Mouse (Mus musculus) brain, embryonic 14.5 days (tissue): ENCODE data around the gene Tmem19. TPM values are rescaled to one million over a fixed set of nuclear protein-coding genes. Genes with fewer than 3 reads are reported as not detected.

Source experiments
- DNase-seq: peaks from one replicate; pipeline ENCODE4 v3.0.0-alpha.2; 2011; ENCODE audit warnings: low read depth
- CTCF ChIP-seq: fragments of 200-500 bp; IDR thresholded peaks from 2 replicates; pipeline ENCODE4 v1.5.1; 2012; ENCODE audit warnings: inconsistent platforms, mild to moderate bottlenecking, moderate library complexity, borderline replicate concordance; ENCODE audit not compliant: insufficient read depth, insufficient read length; ENCODE audit errors: extremely low read depth
- POLR2A ChIP-seq: fragments of 200-500 bp; IDR thresholded peaks from 2 replicates; pipeline ENCODE4 v1.6.1; 2012; ENCODE audit warnings: mild to moderate bottlenecking, inconsistent platforms, borderline replicate concordance; ENCODE audit not compliant: poor library complexity, insufficient read depth, insufficient read length, severe bottlenecking; ENCODE audit errors: extremely low read depth
- polyA plus RNA-seq: library from polyadenylated mRNA; depleted of rRNA; stranded (reverse); fragments of >200 nt; gene quantifications from 2 replicates; pipeline ENCODE4 v1.2.3, GENCODE M21; 2012

Gene Tmem19
- polyA plus RNA-seq, 1 experiment, result 32.6 TPM

DNA sequence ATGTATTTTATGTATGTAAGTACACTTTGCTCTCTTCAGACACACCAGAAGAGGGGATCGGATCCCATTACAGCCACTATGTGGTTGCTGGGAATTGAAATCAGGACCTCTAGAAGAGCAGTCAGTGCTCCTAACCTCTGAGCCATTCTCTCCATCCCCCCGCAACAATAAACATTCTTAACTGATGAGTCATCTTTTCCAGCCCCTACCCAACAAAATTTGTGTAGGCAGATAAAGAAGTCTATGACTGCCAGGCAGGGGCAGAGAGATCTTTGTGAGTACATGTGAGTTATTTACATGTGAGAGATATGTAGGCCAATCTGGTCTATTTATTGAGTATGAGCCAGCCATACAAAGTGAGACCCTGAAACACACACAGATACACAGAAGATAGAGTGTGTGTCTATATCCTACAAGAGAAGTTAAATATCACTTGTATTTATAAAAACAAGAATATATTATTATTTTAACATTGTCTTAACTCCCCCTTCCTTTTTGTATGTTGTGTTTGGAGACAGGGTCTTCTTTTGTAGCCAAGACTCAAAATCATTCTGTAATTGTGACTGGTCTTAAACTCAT, 19.3 kb upstream of the Tmem19 start:
- peak; percentile 8 for DNase-seq
- TF ChIP-seq POLR2A (no peak), CTCF (no peak)

- TF ChIP-seq POLR2A, result no peak
- peak; percentile 5 for DNase-seq
Measured at GRCm38 (mm10) chr10:115363151-115363550, 850 bp upstream of the Tmem19 start.

DNA sequence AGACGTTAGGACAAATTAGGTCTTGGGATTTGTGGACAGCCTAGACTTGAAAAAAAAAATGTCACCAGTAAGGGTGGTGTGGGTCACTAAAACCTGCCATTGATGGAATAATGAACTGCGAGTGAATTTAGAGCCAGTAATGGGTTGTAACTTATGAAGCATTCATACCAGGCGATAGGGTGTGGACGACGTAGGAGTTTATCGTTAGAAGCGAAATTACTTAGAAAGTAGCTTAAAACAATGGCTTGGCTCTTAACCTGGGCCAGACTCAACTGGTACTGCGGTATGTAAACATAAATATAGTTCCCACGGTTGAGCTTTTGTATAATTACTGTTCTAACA, 293 bp upstream of the Tmem19 start:
- TF ChIP-seq CTCF, result no peak
- no peak for TF ChIP-seq POLR2A
- no peak for DNase-seq

DNA sequence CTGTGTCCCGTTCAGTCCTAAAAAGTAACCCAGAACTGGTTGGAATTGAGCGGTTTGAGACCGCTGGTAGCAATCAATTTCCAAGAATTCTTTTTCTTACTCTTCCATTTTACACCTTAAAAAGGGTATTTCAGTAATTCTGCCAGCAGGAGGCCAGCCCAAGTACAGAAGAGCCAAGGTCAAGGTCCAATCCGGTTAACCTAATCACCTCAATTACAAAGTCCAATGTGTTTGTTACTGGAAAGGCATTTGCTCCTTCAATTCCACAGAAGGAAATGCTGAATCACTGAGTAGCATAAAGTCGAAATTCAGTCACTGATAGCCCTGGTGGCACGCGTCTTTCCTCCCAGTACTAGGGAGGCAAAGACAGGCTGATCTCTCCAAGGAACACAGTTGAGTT, 3.2 kb downstream of the Tmem19 start:
- TF ChIP-seq POLR2A (no peak), CTCF (no peak)
- DNase-seq, result no peak

DNA sequence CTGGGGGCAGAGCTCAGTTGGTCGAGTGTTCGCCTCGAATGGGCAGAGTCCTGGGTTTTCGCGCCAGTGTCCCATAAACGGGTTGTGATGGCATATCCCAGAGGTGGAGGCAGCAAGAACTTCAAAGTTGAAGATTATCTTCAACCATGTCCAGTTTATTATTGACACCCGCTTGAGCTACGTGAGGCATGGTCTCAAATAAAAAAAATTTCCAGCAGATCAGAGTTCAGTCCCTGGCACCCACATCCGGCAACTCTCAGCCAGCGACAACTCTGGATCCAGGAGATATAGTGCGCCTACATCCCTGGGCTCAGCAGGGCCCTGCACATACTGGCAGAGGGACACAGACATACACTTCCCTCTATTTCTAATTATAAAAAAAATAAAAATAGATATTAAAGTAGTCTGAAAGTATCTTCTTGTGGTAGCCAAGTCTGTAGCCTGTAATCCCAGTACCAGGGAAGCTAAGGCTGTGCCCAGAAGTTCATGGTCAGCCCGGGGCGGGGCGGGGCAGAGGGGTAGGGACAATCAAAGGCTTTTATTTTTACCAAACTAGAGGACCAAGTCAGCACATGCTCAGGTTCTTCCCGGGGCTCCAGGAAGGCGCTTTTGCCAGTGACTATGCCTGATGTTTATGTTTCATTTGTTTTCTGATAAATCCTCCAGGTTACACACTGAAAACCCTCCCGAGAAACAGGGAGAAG, 3.9 kb downstream of the Tmem19 start:
- DNase-seq, result no peak
- TF ChIP-seq POLR2A, result no peak
- TF ChIP-seq CTCF, result no peak

DNA sequence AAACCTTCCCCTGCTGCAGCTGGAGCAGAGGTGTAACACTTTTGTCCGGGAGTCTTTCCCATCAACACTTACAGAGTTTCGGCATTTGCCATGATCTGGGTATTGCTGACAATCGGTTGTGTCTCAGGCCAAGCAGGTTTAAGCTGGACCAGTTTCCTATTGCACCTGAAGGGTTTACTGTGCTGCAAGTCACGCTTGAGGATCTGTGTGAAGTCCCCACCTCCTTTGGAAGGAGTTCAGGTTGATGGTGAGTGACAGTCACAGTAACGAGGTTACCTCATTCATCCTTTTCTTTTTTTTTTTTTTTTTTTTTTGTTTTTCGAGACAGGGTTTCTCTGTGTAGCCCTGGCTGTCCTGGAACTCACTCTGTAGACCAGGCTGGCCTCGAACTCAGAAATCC, 6.2 kb downstream of the Tmem19 start:
- TF ChIP-seq CTCF (no peak), POLR2A (no peak)
- DNase-seq, result no peak

- TF ChIP-seq POLR2A, result no peak
- no peak for TF ChIP-seq CTCF
- no peak for DNase-seq
Measured at GRCm38 (mm10) chr10:115355016-115355415, 7.3 kb downstream of the Tmem19 start.

- no peak for TF ChIP-seq POLR2A
- TF ChIP-seq CTCF, result no peak
- DNase-seq, result peak; percentile 42
Measured at GRCm38 (mm10) chr10:115354553-115354952, 7.7 kb downstream of the Tmem19 start.

GRCm38 (mm10) chr10:115350810-115351397, 11.4 kb downstream of the Tmem19 start:
- DNase-seq, result no peak
- TF ChIP-seq CTCF, result no peak
- no peak for TF ChIP-seq POLR2A

DNA sequence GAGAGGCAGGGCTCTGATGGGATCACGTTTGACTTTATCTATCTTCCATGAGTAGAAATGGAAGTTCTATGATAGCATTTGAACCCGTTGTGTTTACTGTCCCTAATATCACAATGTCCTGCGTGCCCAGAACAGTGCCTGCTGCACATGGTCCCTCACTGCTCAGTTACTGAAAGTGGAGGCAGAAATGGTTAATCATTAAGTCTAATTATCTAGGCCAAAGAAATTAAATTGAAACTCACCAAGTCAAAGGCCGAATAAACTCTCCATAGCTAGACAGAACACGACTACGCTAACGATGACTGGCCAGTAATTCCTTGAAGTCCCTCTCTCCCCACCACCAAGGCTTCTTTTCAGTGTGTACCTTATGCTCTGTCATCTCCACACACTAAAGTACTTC, 12.8 kb downstream of the Tmem19 start:
- no peak for TF ChIP-seq CTCF
- no peak for TF ChIP-seq POLR2A
- no peak for DNase-seq

- TF ChIP-seq POLR2A (no peak), CTCF (no peak)
- peak; percentile 63 for DNase-seq
Measured at GRCm38 (mm10) chr10:115349029-115349428, 13.3 kb downstream of the Tmem19 start.

DNA sequence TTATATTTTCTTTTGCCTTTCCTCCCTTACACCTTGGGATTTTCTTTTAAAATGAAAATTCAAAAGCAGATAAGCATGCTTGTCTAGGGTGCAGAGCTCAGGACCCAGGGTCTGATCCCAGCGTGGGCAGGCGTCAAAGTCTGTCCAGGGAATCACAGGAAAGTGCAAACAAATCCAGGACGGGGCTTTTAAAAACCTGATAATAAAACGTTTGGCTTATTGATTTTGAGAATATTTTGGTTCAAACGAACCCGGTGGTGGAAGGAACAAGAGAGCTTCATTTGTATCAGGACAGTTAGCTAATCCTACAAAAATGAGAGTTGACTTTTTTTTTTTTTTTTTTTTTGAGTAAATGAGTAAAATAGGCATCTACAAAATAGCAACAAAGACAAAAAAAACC, 14.2 kb downstream of the Tmem19 start:
- TF ChIP-seq CTCF (no peak), POLR2A (no peak)
- no peak for DNase-seq

DNA sequence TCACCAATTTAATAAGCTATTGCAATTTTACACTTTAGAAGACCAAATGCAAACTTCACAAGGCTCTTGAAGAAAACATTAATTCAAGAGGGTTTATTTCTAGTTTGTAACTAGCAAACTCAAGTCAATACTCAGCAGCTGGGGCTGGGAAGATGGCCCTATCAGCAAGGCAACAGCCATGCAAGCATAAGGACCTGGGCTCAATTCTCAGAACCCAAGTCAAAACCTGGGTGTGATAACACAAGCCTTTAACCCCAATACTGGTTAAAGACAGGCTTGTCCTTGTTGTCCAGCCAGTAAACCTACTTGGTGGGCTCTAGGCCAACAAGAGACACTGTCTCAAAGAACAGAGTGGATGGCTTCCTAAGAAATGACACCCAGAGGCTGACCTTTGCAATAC, 15.9 kb downstream of the Tmem19 start:
- DNase-seq, result no peak
- TF ChIP-seq CTCF, result no peak
- no peak for TF ChIP-seq POLR2A
